Mouse (Mus musculus) ovary, postnatal 10 days (tissue): ENCODE results near the gene Selenof.

ENCODE experiments used
- DNase-seq: peaks from one replicate; pipeline ENCODE4 v3.0.0; 2022; ENCODE audit warnings: low spot score

Selenof gene

GRCm38 (mm10) chr3:144563916-144564315 lies 6.2 kb upstream of the Selenof start:
- DNase-seq: no peak

GRCm38 (mm10) chr3:144565212-144565611 lies 4.9 kb upstream of the Selenof start:
- no peak for DNase-seq

- DNase-seq: no peak
Observed at GRCm38 (mm10) chr3:144568861-144569361, 1.2 kb upstream of the Selenof start.

- peak; percentile 33 for DNase-seq
Observed at GRCm38 (mm10) chr3:144569401-144569971, 618 bp upstream of the Selenof start.

GRCm38 (mm10) chr3:144570816-144571487 lies 848 bp downstream of the Selenof start:
- no peak for DNase-seq

- DNase-seq: no peak
Observed at GRCm38 (mm10) chr3:144574256-144574655, 4.2 kb downstream of the Selenof start.

GRCm38 (mm10) chr3:144577366-144578340 lies 7.5 kb downstream of the Selenof start:
- DNase-seq: no peak

GRCm38 (mm10) chr3:144578921-144579320 lies 8.8 kb downstream of the Selenof start:
- DNase-seq: no peak

GRCm38 (mm10) chr3:144579796-144580195 lies 9.7 kb downstream of the Selenof start:
- no peak for DNase-seq

- no peak for DNase-seq
Observed at GRCm38 (mm10) chr3:144580281-144580680, 10.2 kb downstream of the Selenof start.

GRCm38 (mm10) chr3:144581842-144582241 lies 11.7 kb downstream of the Selenof start:
- DNase-seq: no peak

GRCm38 (mm10) chr3:144582306-144582705 lies 12.2 kb downstream of the Selenof start:
- DNase-seq: no peak

- no peak for DNase-seq
Observed at GRCm38 (mm10) chr3:144583789-144584188, 13.7 kb downstream of the Selenof start.

- DNase-seq: no peak
Observed at GRCm38 (mm10) chr3:144584789-144585553, 14.9 kb downstream of the Selenof start.

GRCm38 (mm10) chr3:144586731-144587130 lies 16.6 kb downstream of the Selenof start:
- no peak for DNase-seq

GRCm38 (mm10) chr3:144589189-144589890 lies 19.2 kb downstream of the Selenof start:
- no peak for DNase-seq

- DNase-seq: no peak
Observed at GRCm38 (mm10) chr3:144592992-144593785, 23.1 kb downstream of the Selenof start.

GRCm38 (mm10) chr3:144597121-144597520 lies 27.0 kb downstream of the Selenof start:
- no peak for DNase-seq

GRCm38 (mm10) chr3:144597790-144598467 lies 27.8 kb downstream of the Selenof start:
- no peak for DNase-seq

GRCm38 (mm10) chr3:144602413-144602812 lies 32.3 kb downstream of the Selenof start:
- DNase-seq: no peak
